Mouse (Mus musculus): ENCODE data around the gene Zfp558. TPM values are rescaled to one million over a fixed set of nuclear protein-coding genes. Genes with fewer than 3 reads are reported as not detected.
A peak's percentile ranks its signal among the peaks of the same experiment; 100 is the strongest.
"Not testable (repeated sequence)": the region's sequence is repeated elsewhere in the genome, so short reads cannot be mapped to it uniquely, and the experiment has no call there.

Gene Zfp558
- total RNA-seq (2021) = 1 to 10 TPM in 1 of 2 experiments, under 1 TPM in 1; 0.64 to 1.4 TPM
- long read RNA-seq, experiment 1, partial matches to known transcripts = 0 of 1 reads
- long read RNA-seq, experiment 1, other reads (novel, unspliced or antisense) = 1 of 1 reads
- long read RNA-seq, experiment 2 = 0 reads

- DNase-seq = no peak
Measured at GRCm38 (mm10) chr9:18478168-18478567, at the start of gene Zfp558, which contains the start of gene Mbd3l1. Gene Zfp558, minus strand, starts transcription at chr9:18478268. Gene Mbd3l1, plus strand, starts transcription at chr9:18478359.

GRCm38 (mm10) chr9:18508098-18508497 lies 30.0 kb upstream of the Zfp558 start:
- no peak for DNase-seq

GRCm38 (mm10) chr9:18473324-18474128 lies 4.5 kb downstream of the Zfp558 start:
- DNase-seq = peak; percentile 47

- DNase-seq = no peak
Measured at GRCm38 (mm10) chr9:18468005-18468404, 10.1 kb downstream of the Zfp558 start.

GRCm38 (mm10) chr9:18467350-18467749 lies 10.7 kb downstream of the Zfp558 start:
- no peak for DNase-seq

- DNase-seq = no peak
Measured at GRCm38 (mm10) chr9:18456520-18456919, 21.5 kb downstream of the Zfp558 start.

GRCm38 (mm10) chr9:18431687-18432086 lies 46.4 kb downstream of the Zfp558 start:
- no peak for DNase-seq

GRCm38 (mm10) chr9:18430354-18430753 lies 47.7 kb downstream of the Zfp558 start, which contains the start of gene Mbd3l2:
Gene Mbd3l2, plus strand, starts transcription at chr9:18430654.
- DNase-seq = no peak

- not testable (repeated sequence) for DNase-seq
Measured at GRCm38 (mm10) chr9:18412371-18412770, 65.7 kb downstream of the Zfp558 start.

Small RNAs within 50 kb of the gene (microRNA-seq; reads per million reads assigned to microRNA genes)
- 0 reads per million in 2 experiments for gene Gm22854 (ENCODE audit: borderline replicate concordance in 2 of 2)

Other genes starting within 250 kb of the Zfp558 start
- 10 to 100 TPM; 50.1 to 54.1 TPM for gene Chordc1, start 186.1 kb downstream of the Zfp558 start, total RNA-seq (2021)
- 1 to 10 TPM; 2.5 to 3.5 TPM for gene Naalad2, start 75.3 kb downstream of the Zfp558 start, total RNA-seq (2021)
- gene Ubtfl1, start 73.8 kb downstream of the Zfp558 start, total RNA-seq (2021) = not detected
- gene Mbd3l2, start 47.6 kb downstream of the Zfp558 start, total RNA-seq (2021) = not detected
- not detected for gene Mbd3l1, start 91 bp upstream of the Zfp558 start, total RNA-seq (2021)
- under 1 TPM in 1 of 2 experiments, not detected in 1; 0.03 TPM for gene Muc16, start 196.3 kb upstream of the Zfp558 start, total RNA-seq (2021)